Mouse (Mus musculus) CH12.LX (cell line): ENCODE results near the gene Tom1.

Source experiments
- CTCF ChIP-seq, 2 experiments: IDR thresholded peaks in 1 of 2; conservative IDR thresholded peaks in 1 of 2; 2 replicates each; pipeline ENCODE4 v1.5.1; 2011 to 2012; ENCODE audit warnings: low read depth in 2 of 2, low read length in 2 of 2, improper control_type of control experiment in 1 of 2, inconsistent platforms in 1 of 2, mild to moderate bottlenecking in 1 of 2, moderate library complexity in 1 of 2
- EP300 ChIP-seq: IDR thresholded peaks from 2 replicates; pipeline ENCODE4 v1.6.1; 2011; ENCODE audit warnings: low read length, improper control_type of control experiment
- GABPA ChIP-seq: IDR thresholded peaks from 2 replicates; pipeline ENCODE4 v1.6.1; 2012; ENCODE audit warnings: low read depth, low read length, improper control_type of control experiment, inconsistent platforms; ENCODE audit not compliant: insufficient replicate concordance
- HCFC1 ChIP-seq: IDR thresholded peaks from 2 replicates; pipeline ENCODE4 v1.6.1; 2012; ENCODE audit warnings: low read depth, mild to moderate bottlenecking, inconsistent platforms, low read length, improper control_type of control experiment
- JUN ChIP-seq: IDR thresholded peaks from 2 replicates; pipeline ENCODE4 v1.6.1; 2011; ENCODE audit warnings: low read depth, mild to moderate bottlenecking, low read length, improper control_type of control experiment, moderate library complexity; ENCODE audit not compliant: insufficient read depth
- MYC ChIP-seq: IDR thresholded peaks from 2 replicates; pipeline ENCODE4 v1.6.1; 2011; ENCODE audit warnings: low read depth, mild to moderate bottlenecking, improper control_type of control experiment, low read length
- PAX5 ChIP-seq: IDR thresholded peaks from 2 replicates; pipeline ENCODE4 v1.6.1; 2012; ENCODE audit warnings: low read length, inconsistent platforms, mixed read lengths
- SMC3 ChIP-seq: IDR thresholded peaks from 2 replicates; pipeline ENCODE4 v1.6.1; 2011; ENCODE audit warnings: low read depth, low read length, improper control_type of control experiment
- ZMIZ1 ChIP-seq: IDR thresholded peaks from 2 replicates; pipeline ENCODE4 v1.6.1; 2012; ENCODE audit warnings: low read depth, mild to moderate bottlenecking, inconsistent platforms, low read length, improper control_type of control experiment

- TF ChIP-seq SMC3 (no peak), CTCF (conservative IDR thresholded peaks at IDR 0.05 in 1 of 2, IDR thresholded peaks at IDR 0.05 in 1 of 2; ENCODE audit: low read depth in 2 of 2, low read length in 2 of 2) (no peak), PAX5 (no peak), JUN (no peak), ZMIZ1 (no peak), MYC (no peak), EP300 (no peak), GABPA (no peak), HCFC1 (no peak)
Observed at GRCm38 (mm10) chr8:75000431-75000830, 33.1 kb upstream of the Tom1 start.
